Comparison of ENCODE assay signal across 8 mouse cellular contexts in the genomic region with DNA sequence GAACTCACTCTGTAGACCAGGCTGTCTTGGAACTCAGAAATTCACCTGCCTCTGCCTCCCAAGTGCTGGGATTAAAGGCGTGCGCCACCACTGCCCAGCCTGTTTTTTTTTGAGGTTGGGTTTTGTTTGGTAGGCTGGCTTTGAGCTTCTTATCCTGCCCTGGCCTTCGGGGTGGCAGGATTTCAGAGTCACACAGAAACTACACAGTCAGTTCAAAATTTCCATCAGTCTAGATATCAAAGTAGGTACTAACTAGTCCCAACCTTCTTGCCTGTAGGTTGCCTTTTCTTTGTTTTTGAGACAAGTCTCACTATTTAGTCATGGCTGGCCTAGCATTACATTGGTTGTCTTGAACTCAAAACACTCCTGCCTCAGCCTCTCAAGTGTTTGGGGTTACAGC. TPM values are rescaled to one million over a fixed set of nuclear protein-coding genes. Genes with fewer than 3 reads are reported as not detected.
A peak's percentile ranks its signal among the peaks of the same experiment; 100 is the strongest.
DNase-seq lines count a peak whose midpoint lies in the region; ATAC-seq and TF ChIP-seq lines count a peak whose summit lies in the region.

No protein-coding gene starts in this region.

- peak overlapping the region; percentile 84 for H3K4me3 ChIP-seq in heart, embryonic 12.5 days
- peak overlapping the region; percentile 92; the same call in 1 of the 2 replicates for H3K4me3 ChIP-seq in hindbrain, embryonic 11.5 days (ENCODE audit: low read depth, low read length)
- peak overlapping the region; percentile 85 for H3K4me3 ChIP-seq in midbrain, embryonic 13.5 days (replicated peaks)
- no peak overlapping the region for H3K4me3 ChIP-seq in kidney, adult 2 months (ENCODE audit: insufficient read depth, low read depth, low read length)

- TF ChIP-seq CTCF in kidney, adult 2 months (conservative IDR thresholded peaks at IDR 0.05; ENCODE audit: insufficient read depth, insufficient read length, low read depth, low read length) = no peak

- no peaks in the 10 kb centered on the region for H3K36me3 ChIP-seq in heart, embryonic 12.5 days
- H3K36me3 ChIP-seq in hindbrain, embryonic 11.5 days (ENCODE audit: control insufficient read depth, insufficient read depth, low read length) = no peaks in the 10 kb centered on the region
- H3K36me3 ChIP-seq in midbrain, embryonic 13.5 days = no peaks in the 10 kb centered on the region
- no peaks in the 10 kb centered on the region for H3K36me3 ChIP-seq in kidney, adult 2 months (ENCODE audit: control insufficient read depth, insufficient read depth, low read length)

- no peaks in the 10 kb centered on the region for H3K9me3 ChIP-seq in heart, embryonic 12.5 days (replicated peaks)
- no peaks in the 10 kb centered on the region for H3K9me3 ChIP-seq in hindbrain, embryonic 11.5 days (ENCODE audit: control insufficient read depth, low read length)
- peaks cover 3% of the 10 kb centered on the region; the same call in 1 of the 2 replicates for H3K9me3 ChIP-seq in midbrain, embryonic 13.5 days

- H3K9ac ChIP-seq in heart, embryonic 12.5 days = no peak overlapping the region
- H3K9ac ChIP-seq in hindbrain, embryonic 11.5 days (ENCODE audit: low read depth, low read length) = no peak overlapping the region
- peak overlapping the region; percentile 95; the same call in 1 of the 2 replicates for H3K9ac ChIP-seq in midbrain, embryonic 13.5 days (replicated peaks)

- no peaks in the 10 kb centered on the region for H3K27me3 ChIP-seq in heart, embryonic 12.5 days (replicated peaks)
- H3K27me3 ChIP-seq in hindbrain, embryonic 11.5 days (ENCODE audit: control insufficient read depth, insufficient read depth, low read length) = peaks cover 4% of the 10 kb centered on the region; the same call in 1 of the 2 replicates
- no peaks in the 10 kb centered on the region for H3K27me3 ChIP-seq in midbrain, embryonic 13.5 days
- H3K27me3 ChIP-seq in kidney, adult 2 months (replicated peaks; ENCODE audit: control insufficient read depth, insufficient read depth, low read length) = no peaks in the 10 kb centered on the region

- H3K4me1 ChIP-seq in heart, embryonic 12.5 days (replicated peaks) = peaks cover 18% of the 10 kb centered on the region
- H3K4me1 ChIP-seq in hindbrain, embryonic 11.5 days (replicated peaks; ENCODE audit: control insufficient read depth, insufficient read depth, low read length) = no peaks in the 10 kb centered on the region
- peaks cover 35% of the 10 kb centered on the region for H3K4me1 ChIP-seq in midbrain, embryonic 13.5 days (replicated peaks)
- H3K4me1 ChIP-seq in kidney, adult 2 months (ENCODE audit: control insufficient read depth, insufficient read depth, low read length) = peaks cover 3% of the 10 kb centered on the region; the same call in 1 of the 2 replicates

- no peak for ATAC-seq in heart, embryonic 12.5 days (ENCODE audit: insufficient number of reproducible peaks, low FRiP score)
- no peak for ATAC-seq in hindbrain, embryonic 11.5 days (ENCODE audit: low FRiP score)
- ATAC-seq in midbrain, embryonic 13.5 days = no peak
- ATAC-seq in erythroid progenitor cell, adult 5-6 weeks (replicated peaks; ENCODE audit: low FRiP score, poor library complexity, severe bottlenecking) = no peak

- intact Hi-C loops in heart, postnatal 10 days (cut with DNase I) = loop anchor here (5.0 kb wide), 1 partner anchor 88 kb away; a partner anchor contains a TSS

- no peak for TF ChIP-seq POLR2A in kidney, adult 2 months (IDR thresholded peaks at IDR 0.05; ENCODE audit: low read depth, low read length)

- 35% methylated on average over 3 of the region's 3 CpGs for WGBS in heart, embryonic 12.5 days
- WGBS in hindbrain, embryonic 11.5 days = 66% methylated on average over 3 of the region's 3 CpGs
- WGBS in midbrain, embryonic 13.5 days = 55% methylated on average over 3 of the region's 3 CpGs
- WGBS in kidney, adult 2 months = 36% methylated on average over 3 of the region's 3 CpGs

- peak overlapping the region; percentile 75 for H3K4me2 ChIP-seq in heart, embryonic 12.5 days
- peak overlapping the region; percentile 60 for H3K4me2 ChIP-seq in hindbrain, embryonic 11.5 days (replicated peaks; ENCODE audit: low read depth, low read length)
- H3K4me2 ChIP-seq in midbrain, embryonic 13.5 days (replicated peaks) = peak overlapping the region; percentile 69

- no peak overlapping the region for H3K27ac ChIP-seq in heart, embryonic 12.5 days (ENCODE audit: poor library complexity, severe bottlenecking)
- H3K27ac ChIP-seq in hindbrain, embryonic 11.5 days (ENCODE audit: low read depth, low read length) = no peak overlapping the region
- no peak overlapping the region for H3K27ac ChIP-seq in midbrain, embryonic 13.5 days
- no peak overlapping the region for H3K27ac ChIP-seq in kidney, adult 2 months (ENCODE audit: insufficient read depth, low read depth, low read length)

- no peak for DNase-seq in heart, postnatal 10 days
- peak; percentile 10 for DNase-seq in NIH3T3 (ENCODE audit: low read depth)
- DNase-seq in hindbrain, embryonic 11.5 days (ENCODE audit: low spot score) = no peak
- no peak for DNase-seq in spleen, postnatal 4 days (ENCODE audit: low spot score in 2 of 2)
- no peak for DNase-seq in kidney, adult 2 months

RNA-seq across cellular contexts. Expression of a gene that starts 5.9 kb away (rescaled TPM):
- polyA plus RNA-seq in heart, embryonic 12.5 days (2016; fragmentation: Nextera tagmentation; extraction: Ambion mirVana) = 61.4 and 64.4 TPM in 2 replicates
- 100 to 1,000 TPM in 1 of 2 experiments, 10 to 100 TPM in 1; 96.9 to 104 TPM for total RNA-seq in heart, postnatal 10 days (2021)
- polyA plus RNA-seq in hindbrain, embryonic 11.5 days (2014; fragmentation: Nextera tagmentation; extraction: Ambion mirVana) = 82.4 and 96.6 TPM in 2 replicates
- polyA plus RNA-seq in midbrain, embryonic 13.5 days (2015; fragmentation: Nextera tagmentation; extraction: Ambion mirVana) = 79.8 and 84.1 TPM in 2 replicates
- total RNA-seq in erythroid progenitor cell, adult 5-6 weeks (2015; ENCODE audit: low replicate concordance) = 80.1 and 99.1 TPM in 2 replicates
- 62.0 and 112 TPM in 2 replicates for total RNA-seq in erythroid progenitor cell, adult 5-6 weeks (2017; ENCODE audit: low replicate concordance)
- 6.2 and 7.3 TPM in 2 replicates for polyA plus RNA-seq in kidney, adult 2 months (2012; rRNA removed)

RNA-seq across cellular contexts. Expression of a gene that starts 45.5 kb away (rescaled TPM):
- 4.9 and 5.0 TPM in 2 replicates for polyA plus RNA-seq in heart, embryonic 12.5 days (2016; fragmentation: Nextera tagmentation; extraction: Ambion mirVana)
- 10 to 100 TPM in 1 of 2 experiments, 1 to 10 TPM in 1; 9.3 to 12.7 TPM for total RNA-seq in heart, postnatal 10 days (2021)
- polyA plus RNA-seq in hindbrain, embryonic 11.5 days (2014; fragmentation: Nextera tagmentation; extraction: Ambion mirVana) = 2.2 and 2.5 TPM in 2 replicates
- polyA plus RNA-seq in midbrain, embryonic 13.5 days (2015; fragmentation: Nextera tagmentation; extraction: Ambion mirVana) = 1.3 and 1.4 TPM in 2 replicates
- total RNA-seq in erythroid progenitor cell, adult 5-6 weeks (2015; ENCODE audit: low replicate concordance) = 15.9 and 20.5 TPM in 2 replicates
- 19.8 and 21.4 TPM in 2 replicates for total RNA-seq in erythroid progenitor cell, adult 5-6 weeks (2017; ENCODE audit: low replicate concordance)
- 4.2 and 5.4 TPM in 2 replicates for polyA plus RNA-seq in kidney, adult 2 months (2012; rRNA removed)

RNA-seq across cellular contexts. Expression of a gene that starts 46.2 kb away (rescaled TPM):
- polyA plus RNA-seq in heart, embryonic 12.5 days (2016; fragmentation: Nextera tagmentation; extraction: Ambion mirVana) = 5.5 and 6.5 TPM in 2 replicates
- 10 to 100 TPM; 11.1 to 14.4 TPM for total RNA-seq in heart, postnatal 10 days (2021)
- polyA plus RNA-seq in hindbrain, embryonic 11.5 days (2014; fragmentation: Nextera tagmentation; extraction: Ambion mirVana) = 2.0 and 2.7 TPM in 2 replicates
- 1.5 and 1.8 TPM in 2 replicates for polyA plus RNA-seq in midbrain, embryonic 13.5 days (2015; fragmentation: Nextera tagmentation; extraction: Ambion mirVana)
- total RNA-seq in erythroid progenitor cell, adult 5-6 weeks (2015; ENCODE audit: low replicate concordance) = 30.6 and 35.0 TPM in 2 replicates
- 41.1 and 48.7 TPM in 2 replicates for total RNA-seq in erythroid progenitor cell, adult 5-6 weeks (2017; ENCODE audit: low replicate concordance)
- polyA plus RNA-seq in kidney, adult 2 months (2012; rRNA removed) = 6.0 and 8.0 TPM in 2 replicates

RNA-seq across cellular contexts. Expression of a gene that starts 56.5 kb away (rescaled TPM):
- 6.2 and 6.3 TPM in 2 replicates for polyA plus RNA-seq in heart, embryonic 12.5 days (2016; fragmentation: Nextera tagmentation; extraction: Ambion mirVana)
- 1 to 10 TPM; 4.4 to 5.6 TPM for total RNA-seq in heart, postnatal 10 days (2021)
- 12.2 and 14.2 TPM in 2 replicates for polyA plus RNA-seq in hindbrain, embryonic 11.5 days (2014; fragmentation: Nextera tagmentation; extraction: Ambion mirVana)
- 14.5 and 14.8 TPM in 2 replicates for polyA plus RNA-seq in midbrain, embryonic 13.5 days (2015; fragmentation: Nextera tagmentation; extraction: Ambion mirVana)
- total RNA-seq in erythroid progenitor cell, adult 5-6 weeks (2015; ENCODE audit: low replicate concordance) = 6.5 and 10.9 TPM in 2 replicates
- 4.5 and 5.1 TPM in 2 replicates for total RNA-seq in erythroid progenitor cell, adult 5-6 weeks (2017; ENCODE audit: low replicate concordance)
- polyA plus RNA-seq in kidney, adult 2 months (2012; rRNA removed) = 1.8 and 2.1 TPM in 2 replicates
